Mouse (Mus musculus) liver, embryonic 11.5 days (tissue): ENCODE results near the gene Kirrel. TPM values are rescaled to one million over a fixed set of nuclear protein-coding genes. Genes with fewer than 3 reads are reported as not detected.
"Not testable (repeated sequence)": the region's sequence is repeated elsewhere in the genome, so short reads cannot be mapped to it uniquely, and the experiment has no call there.

Experiments used
- ATAC-seq: fragments of 200-750 bp; cut with Nextera tagmentation; replicated peaks from 2 replicates; pipeline ENCODE4 v1.8.0; 2017; ENCODE audit warnings: moderate number of reproducible peaks, mild to moderate bottlenecking, moderate TSS enrichment, moderate library complexity; ENCODE audit not compliant: low FRiP score
- DNase-seq: peaks from one replicate; pipeline ENCODE4 v3.0.0-alpha.2; 2017; ENCODE audit warnings: low spot score
- H3K27ac ChIP-seq: fragments of 300-500 bp; sonication (generic); 2 replicates; pipeline ENCODE4 v1.5.1; 2014; ENCODE audit warnings: mild to moderate bottlenecking, low read depth, low read length, control low read depth
- H3K27me3 ChIP-seq: fragments of 300-500 bp; sonication (generic); replicated peaks from 2 replicates; pipeline ENCODE4 v1.6.1; 2014; ENCODE audit warnings: low read length, mixed read lengths; ENCODE audit not compliant: control insufficient read depth, insufficient read depth
- H3K36me3 ChIP-seq: fragments of 300-500 bp; sonication (generic); 2 replicates; pipeline ENCODE4 v1.6.1; 2014; ENCODE audit warnings: mild to moderate bottlenecking, low read length, moderate library complexity, mixed read lengths; ENCODE audit not compliant: control insufficient read depth, insufficient read depth
- H3K4me1 ChIP-seq: fragments of 300-500 bp; sonication (generic); replicated peaks from 2 replicates; pipeline ENCODE4 v1.6.1; 2014; ENCODE audit warnings: low read length, mixed read lengths; ENCODE audit not compliant: control insufficient read depth, insufficient read depth
- H3K4me2 ChIP-seq: fragments of 300-500 bp; sonication (generic); 2 replicates; pipeline ENCODE4 v1.6.1; 2014; ENCODE audit warnings: mild to moderate bottlenecking, control low read depth, moderate library complexity
- H3K4me3 ChIP-seq: fragments of 300-500 bp; sonication (generic); 2 replicates; pipeline ENCODE4 v1.5.1; 2014; ENCODE audit warnings: low read depth, low read length, control low read depth
- H3K9ac ChIP-seq: fragments of 300-500 bp; sonication (generic); 2 replicates; pipeline ENCODE4 v1.6.1; 2014; ENCODE audit warnings: low read depth, low read length, control low read depth
- H3K9me3 ChIP-seq: fragments of 300-500 bp; sonication (generic); 2 replicates; pipeline ENCODE4 v1.6.1; 2016; ENCODE audit warnings: low read length, inconsistent platforms, mixed read lengths; ENCODE audit not compliant: control insufficient read depth
- WGBS: fragments of 180-500 bp; shearing (Covaris S2); extraction: QIAGEN DNeasy Blood & Tissue Kit; methylation state at CpG from one replicate; pipeline ENCODE4 v1.1.7; 2014; 5-methylcytosine and 5-hydroxymethylcytosine counted together
- polyA plus RNA-seq: library from polyadenylated mRNA; unstranded; fragments of >200 nt; fragmentation: Nextera tagmentation; extraction: Ambion mirVana; gene quantifications from 2 replicates; pipeline ENCODE4 v1.2.1, GENCODE M21; 2014

Kirrel gene
- polyA plus RNA-seq, 1 experiment from 2014 or later = 3.6 TPM

DNA sequence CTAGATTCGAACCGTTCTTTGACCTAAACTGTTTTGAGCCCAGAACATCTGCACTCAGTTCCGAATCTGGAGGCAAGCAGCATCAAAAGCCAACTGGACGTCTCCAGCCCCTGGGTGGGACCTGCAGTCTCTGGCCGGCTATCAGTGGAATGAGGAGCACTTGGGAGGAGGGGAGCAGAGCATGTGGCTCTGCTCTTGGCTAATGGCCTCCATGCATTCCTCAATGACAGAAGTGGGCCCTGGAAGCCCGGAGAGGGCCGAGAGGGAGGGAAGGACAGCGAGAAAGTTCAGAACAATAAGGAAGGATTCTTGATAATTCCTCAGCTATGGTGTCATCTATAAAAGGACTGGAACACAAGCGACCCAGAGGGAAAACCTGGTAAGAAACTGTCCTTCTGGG, 59.7 kb downstream of the Kirrel start:
- Histone ChIP-seq H3K36me3 (no peaks in the 10 kb centered on the region), H3K9ac (no peak overlapping the region), H3K9me3 (no peaks in the 10 kb centered on the region), H3K4me3 (no peak overlapping the region), H3K27ac (no peak overlapping the region), H3K4me1 (peaks cover 6% of the 10 kb centered on the region; the same call in 1 of the 2 replicates), H3K4me2 (no peak overlapping the region), H3K27me3 (no peaks in the 10 kb centered on the region)
- WGBS = 52% methylated on average over 9 of the region's 9 CpGs
- ATAC-seq (no peak), DNase-seq (no peak)

DNA sequence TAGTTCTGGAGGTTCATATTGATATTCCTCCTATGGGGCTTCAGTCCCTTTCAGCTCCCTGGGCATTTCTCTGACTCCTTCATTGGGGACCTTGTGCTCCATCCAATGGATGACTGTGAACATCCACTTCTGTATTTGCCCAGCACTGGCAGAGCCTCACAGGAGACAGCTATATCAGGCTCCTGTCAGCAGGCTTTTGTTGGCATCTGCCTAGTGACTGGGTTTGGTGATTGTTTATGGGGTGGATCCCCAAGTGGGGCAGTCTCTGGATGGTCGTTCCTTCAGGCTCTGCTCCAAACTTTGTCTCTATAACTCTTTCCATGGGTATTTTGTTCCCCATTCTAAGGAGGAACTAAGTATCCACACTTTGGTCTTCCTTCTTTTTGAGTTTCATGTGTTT, 60.7 kb downstream of the Kirrel start:
- not testable (repeated sequence) for H3K4me2 ChIP-seq, DNase-seq, H3K36me3 ChIP-seq, H3K27me3 ChIP-seq, H3K4me3 ChIP-seq, ATAC-seq, H3K27ac ChIP-seq, H3K9me3 ChIP-seq, H3K9ac ChIP-seq, H3K4me1 ChIP-seq
- WGBS = 61% methylated on average over 1 of the region's 1 CpGs

DNA sequence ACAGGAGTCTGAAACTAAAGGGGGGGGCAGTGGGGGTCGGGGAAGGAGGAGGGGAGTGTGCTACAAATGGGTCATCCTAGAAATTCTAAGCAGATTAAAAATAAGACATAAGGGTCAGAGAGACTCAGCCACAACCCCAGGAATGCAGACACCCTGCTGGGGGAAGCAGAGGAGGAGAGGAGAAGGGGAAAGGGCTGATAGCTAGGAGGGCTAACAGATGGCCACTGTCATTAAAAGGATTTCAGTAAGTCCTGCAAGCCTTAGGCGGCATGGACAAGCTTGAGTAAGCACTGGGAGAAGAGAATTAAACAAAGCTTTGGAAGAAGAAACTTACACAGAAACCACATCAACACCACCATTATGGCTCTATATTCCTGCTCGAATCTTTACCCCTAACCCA, 62.3 kb downstream of the Kirrel start:
- no peak overlapping the region for H3K9ac ChIP-seq
- WGBS = 62% methylated on average over 3 of the region's 3 CpGs
- no peaks in the 10 kb centered on the region for H3K27me3 ChIP-seq
- no peak overlapping the region for H3K4me2 ChIP-seq
- no peaks in the 10 kb centered on the region for H3K36me3 ChIP-seq
- DNase-seq = no peak
- no peak for ATAC-seq
- H3K27ac ChIP-seq = no peak overlapping the region
- H3K4me3 ChIP-seq = no peak overlapping the region
- H3K4me1 ChIP-seq = peaks cover 2% of the 10 kb centered on the region; the same call in 1 of the 2 replicates
- H3K9me3 ChIP-seq = no peaks in the 10 kb centered on the region

DNA sequence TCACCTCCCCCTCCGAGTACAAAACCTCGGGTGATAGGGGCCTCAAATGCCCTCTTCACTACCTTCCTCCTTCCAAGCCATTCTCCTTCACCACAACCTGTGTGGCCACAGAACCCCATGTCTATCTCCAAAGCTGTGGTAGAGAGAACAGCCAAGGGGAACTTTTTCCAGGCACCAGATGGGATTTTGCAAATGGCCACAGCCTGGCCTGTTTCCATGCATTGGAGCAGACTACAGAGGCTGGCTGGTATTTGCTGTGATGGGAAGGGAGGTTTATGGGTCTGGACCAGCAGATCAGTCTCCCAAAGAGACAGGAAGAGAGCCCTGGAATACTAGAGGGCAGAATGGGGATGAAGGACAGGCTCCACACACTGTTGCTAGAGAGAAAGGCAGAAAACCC, 69.7 kb downstream of the Kirrel start:
- no peak overlapping the region for H3K4me3 ChIP-seq
- H3K36me3 ChIP-seq = no peaks in the 10 kb centered on the region
- no peaks in the 10 kb centered on the region for H3K9me3 ChIP-seq
- H3K4me1 ChIP-seq = no peaks in the 10 kb centered on the region
- H3K27ac ChIP-seq = no peak overlapping the region
- no peak for DNase-seq
- H3K9ac ChIP-seq = no peak overlapping the region
- H3K4me2 ChIP-seq = no peak overlapping the region
- 38% methylated on average over 2 of the region's 2 CpGs for WGBS
- no peaks in the 10 kb centered on the region for H3K27me3 ChIP-seq
- no peak for ATAC-seq

DNA sequence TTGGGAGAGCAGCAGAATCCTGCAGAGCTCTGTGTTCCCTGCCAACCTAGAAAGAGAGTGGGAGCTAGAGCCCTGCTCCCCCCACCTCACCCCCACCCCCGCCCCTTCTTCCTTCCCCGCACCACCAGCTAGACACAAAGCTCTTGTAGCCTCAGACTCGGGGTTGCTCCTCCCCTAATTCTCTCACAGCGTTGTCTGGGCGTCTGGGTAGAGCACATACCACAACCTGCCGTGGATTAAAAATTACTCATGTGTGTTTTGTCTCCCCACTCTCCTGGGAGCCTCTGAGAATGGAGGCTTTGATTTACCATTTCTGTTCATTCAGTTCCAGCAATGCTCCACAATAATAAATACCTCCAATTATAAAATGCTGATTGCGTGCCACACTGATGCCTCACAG, 72.2 kb downstream of the Kirrel start:
- no peak for DNase-seq
- Histone ChIP-seq H3K9ac (no peak overlapping the region), H3K27ac (no peak overlapping the region), H3K4me1 (no peaks in the 10 kb centered on the region), H3K9me3 (no peaks in the 10 kb centered on the region), H3K4me2 (no peak overlapping the region), H3K36me3 (no peaks in the 10 kb centered on the region), H3K27me3 (no peaks in the 10 kb centered on the region), H3K4me3 (no peak overlapping the region)
- ATAC-seq = no peak
- WGBS = 52% methylated on average over 7 of the region's 7 CpGs

DNA sequence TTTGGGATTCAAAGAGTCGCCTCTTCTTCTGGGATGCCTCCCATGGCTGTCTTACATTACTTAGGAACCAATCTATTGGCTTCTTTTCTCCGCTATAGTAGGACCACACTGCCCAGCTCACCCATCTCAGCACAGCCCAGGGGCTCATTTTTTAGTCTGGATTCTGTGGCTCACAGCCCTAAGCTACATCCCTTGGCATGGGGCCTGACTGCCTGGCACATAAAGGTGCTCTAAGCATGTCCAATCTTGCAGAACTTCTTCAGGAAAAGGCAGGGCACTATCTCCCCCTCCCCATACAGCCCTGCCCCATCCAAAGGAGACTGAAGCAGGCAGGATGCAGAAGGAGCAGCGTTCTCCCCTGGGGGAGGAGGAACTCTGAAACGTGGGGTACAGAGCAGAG, 73.6 kb downstream of the Kirrel start:
- WGBS = 64% methylated on average over 4 of the region's 4 CpGs

DNA sequence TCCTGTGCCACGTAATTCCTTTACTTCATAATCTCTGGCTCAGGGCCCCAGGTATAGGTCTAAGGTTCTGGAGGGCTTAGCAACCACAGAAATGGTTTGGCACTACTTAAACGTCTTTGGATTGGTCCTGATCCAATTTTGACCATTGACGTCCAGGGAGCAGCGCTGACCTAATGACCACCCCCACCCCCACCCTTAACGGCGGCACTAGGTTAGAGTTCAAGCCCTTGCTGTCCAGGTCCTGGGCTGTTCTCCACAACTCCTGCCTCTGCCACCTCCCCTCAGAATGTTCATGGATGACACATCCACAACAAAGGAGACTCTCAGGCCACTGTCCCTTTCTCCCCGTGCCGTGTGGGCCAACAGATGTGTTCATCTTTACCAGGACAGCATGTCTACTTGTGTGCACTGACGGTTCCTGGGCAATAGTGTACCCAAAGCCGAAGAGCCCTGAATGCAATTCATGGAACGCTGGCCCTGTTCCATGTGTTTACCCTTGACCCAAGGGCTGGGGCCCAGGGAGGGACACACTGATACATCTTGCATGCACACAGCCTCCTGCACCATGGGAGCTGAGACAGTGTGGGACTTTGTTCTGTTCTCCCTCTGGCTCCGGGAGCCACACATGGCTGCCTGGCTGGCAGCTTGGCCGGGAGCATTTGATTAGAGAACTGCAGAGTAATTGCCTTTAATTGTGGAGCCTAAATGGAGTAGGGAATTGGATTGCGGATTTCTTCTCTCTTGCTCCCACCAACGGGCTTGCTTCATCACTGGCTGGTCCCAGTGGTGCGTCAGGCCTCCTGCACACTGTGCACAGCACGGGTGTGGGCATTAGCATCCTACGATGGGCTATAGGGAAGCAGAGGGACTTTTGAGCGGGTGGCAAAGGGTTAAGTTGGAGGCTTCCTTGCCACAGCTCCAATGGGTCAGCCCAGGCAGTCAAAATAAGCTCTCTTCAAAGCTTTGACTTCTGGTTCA, 76.3 kb downstream of the Kirrel start:
- Histone ChIP-seq H3K4me2 (no peak overlapping the region), H3K4me3 (no peak overlapping the region), H3K27me3 (no peaks in the 10 kb centered on the region), H3K4me1 (no peaks in the 10 kb centered on the region), H3K36me3 (no peaks in the 10 kb centered on the region), H3K9me3 (no peaks in the 10 kb centered on the region), H3K9ac (no peak overlapping the region), H3K27ac (no peak overlapping the region)
- ATAC-seq (no peak), DNase-seq (no peak)
- 87% methylated on average over 19 of the region's 19 CpGs for WGBS

More for the DNA sequence above, 73.6 kb downstream of the Kirrel start:
- Histone ChIP-seq H3K9ac (no peak overlapping the region), H3K4me1 (no peaks in the 10 kb centered on the region), H3K27ac (no peak overlapping the region), H3K36me3 (no peaks in the 10 kb centered on the region), H3K27me3 (no peaks in the 10 kb centered on the region), H3K9me3 (no peaks in the 10 kb centered on the region), H3K4me3 (no peak overlapping the region), H3K4me2 (no peak overlapping the region)
- ATAC-seq = no peak
- no peak for DNase-seq

DNA sequence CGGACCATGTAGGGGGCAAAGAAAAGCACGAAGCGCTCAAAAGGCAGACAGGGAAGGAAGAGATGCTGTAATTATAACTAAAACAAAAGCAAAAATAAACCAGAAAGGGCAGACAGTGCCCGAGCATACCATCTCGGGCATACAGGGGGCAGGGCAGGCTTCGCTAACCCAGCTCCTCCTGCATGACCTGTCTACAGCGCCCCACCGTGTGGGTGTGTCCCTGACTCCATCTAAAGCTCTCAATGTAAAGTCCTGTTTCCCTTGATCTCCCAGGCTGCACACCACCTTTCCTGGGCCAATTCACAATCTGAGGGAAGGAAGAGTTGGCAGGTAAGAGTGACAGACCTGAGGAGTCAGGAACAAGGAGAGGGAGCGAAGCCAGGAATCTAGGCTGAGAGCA, 77.3 kb downstream of the Kirrel start:
- no peak overlapping the region for H3K4me2 ChIP-seq
- H3K27ac ChIP-seq = no peak overlapping the region
- DNase-seq (no peak), ATAC-seq (no peak)
- H3K4me1 ChIP-seq = no peaks in the 10 kb centered on the region
- H3K9ac ChIP-seq = no peak overlapping the region
- no peaks in the 10 kb centered on the region for H3K36me3 ChIP-seq
- 92% methylated on average over 9 of the region's 9 CpGs for WGBS
- no peaks in the 10 kb centered on the region for H3K9me3 ChIP-seq
- H3K27me3 ChIP-seq = no peaks in the 10 kb centered on the region
- H3K4me3 ChIP-seq = no peak overlapping the region

DNA sequence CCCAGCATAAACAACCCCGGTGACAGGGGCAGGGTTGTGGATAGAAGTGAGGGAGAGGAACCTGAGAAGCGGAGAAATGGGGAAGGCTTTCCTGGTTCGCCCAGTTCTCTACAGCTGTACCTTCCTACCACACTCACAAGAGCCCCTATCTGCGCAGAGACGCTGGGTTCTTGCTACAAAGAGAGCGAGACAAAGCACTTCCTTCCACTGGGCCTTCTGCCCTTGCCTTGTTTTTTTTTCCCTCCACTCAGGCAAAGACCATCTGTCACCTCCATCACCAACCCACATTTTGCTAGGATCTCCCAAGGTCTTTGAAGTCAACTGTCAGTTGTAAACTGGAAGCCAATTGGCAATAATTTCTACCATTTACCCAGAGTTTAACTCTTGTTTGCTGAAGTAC, 80.8 kb downstream of the Kirrel start:
- Histone ChIP-seq H3K9ac (no peak overlapping the region), H3K9me3 (no peaks in the 10 kb centered on the region), H3K4me1 (no peaks in the 10 kb centered on the region), H3K27ac (no peak overlapping the region), H3K36me3 (no peaks in the 10 kb centered on the region), H3K4me3 (no peak overlapping the region), H3K4me2 (no peak overlapping the region), H3K27me3 (no peaks in the 10 kb centered on the region)
- no peak for ATAC-seq
- whole genome bisulfite sequencing = 71% methylated on average over 6 of the region's 6 CpGs
- no peak for DNase-seq
